Mouse (Mus musculus) kidney, embryonic 15.5 days (tissue): ENCODE data around the gene Ncl. TPM values are rescaled to one million over a fixed set of nuclear protein-coding genes. Genes with fewer than 3 reads are reported as not detected.

Source experiments
- ATAC-seq: fragments of 200-750 bp; cut with Nextera tagmentation; replicated peaks from 2 replicates; pipeline ENCODE4 v1.8.0; 2017; ENCODE audit warnings: moderate TSS enrichment; ENCODE audit not compliant: low FRiP score
- H3K27ac ChIP-seq: fragments of 300-500 bp; sonication (generic); 2 replicates; pipeline ENCODE4 v1.5.1; 2015; ENCODE audit warnings: mild to moderate bottlenecking, inconsistent platforms
- H3K27me3 ChIP-seq: fragments of 300-500 bp; sonication (generic); 2 replicates; pipeline ENCODE4 v1.6.1; 2015; ENCODE audit warnings: inconsistent platforms
- H3K36me3 ChIP-seq: fragments of 300-500 bp; sonication (generic); 2 replicates; pipeline ENCODE4 v1.6.1; 2015; ENCODE audit warnings: inconsistent platforms
- H3K4me1 ChIP-seq: fragments of 300-500 bp; sonication (generic); 2 replicates; pipeline ENCODE4 v1.6.1; 2015; ENCODE audit warnings: inconsistent platforms
- H3K4me2 ChIP-seq: fragments of 300-500 bp; sonication (generic); 2 replicates; pipeline ENCODE4 v1.6.1; 2015; ENCODE audit warnings: moderate library complexity, mild to moderate bottlenecking, inconsistent platforms
- H3K4me3 ChIP-seq: fragments of 300-500 bp; sonication (generic); replicated peaks from 2 replicates; pipeline ENCODE4 v1.5.1; 2015; ENCODE audit warnings: mild to moderate bottlenecking, inconsistent platforms
- H3K9ac ChIP-seq: fragments of 300-500 bp; sonication (generic); 2 replicates; pipeline ENCODE4 v1.6.1; 2015; ENCODE audit warnings: mild to moderate bottlenecking, inconsistent platforms
- H3K9me3 ChIP-seq: fragments of 300-500 bp; sonication (generic); replicated peaks from 2 replicates; pipeline ENCODE4 v1.6.1; 2016; ENCODE audit warnings: inconsistent platforms
- WGBS: fragments of 180-500 bp; shearing (Covaris S2); methylation state at CpG from one replicate; pipeline ENCODE4 v1.1.7; 2015; ENCODE audit warnings: mixed read lengths; 5-methylcytosine and 5-hydroxymethylcytosine counted together
- polyA plus RNA-seq: library from polyadenylated mRNA; unstranded; fragments of >200 nt; fragmentation: Nextera tagmentation; extraction: Ambion mirVana; gene quantifications from 2 replicates; pipeline ENCODE4 v1.2.1, GENCODE M21; 2015

Gene Ncl
- 500 and 531 TPM in 2 replicates for polyA plus RNA-seq

GRCm38 (mm10) chr1:86358906-86359797, at the start of gene Ncl:
TSS of gene Ncl (minus strand) at chr1:86359400.
- Histone ChIP-seq H3K4me1 (peaks cover 36% of the 10 kb centered on the region), H3K9me3 (no peaks in the 10 kb centered on the region), H3K27ac (peak within 1 kb of the TSS; percentile 100), H3K9ac (peak within 1 kb of the TSS; percentile 98), H3K4me2 (peak within 1 kb of the TSS; percentile 76), H3K36me3 (peaks cover 35% of the 10 kb centered on the region), H3K27me3 (no peaks in the 10 kb centered on the region), H3K4me3 (peak within 1 kb of the TSS; percentile 87)
- ATAC-seq, result peak; percentile 98
- WGBS, result under 1% methylated on average over 102 of the region's 102 CpGs

DNA sequence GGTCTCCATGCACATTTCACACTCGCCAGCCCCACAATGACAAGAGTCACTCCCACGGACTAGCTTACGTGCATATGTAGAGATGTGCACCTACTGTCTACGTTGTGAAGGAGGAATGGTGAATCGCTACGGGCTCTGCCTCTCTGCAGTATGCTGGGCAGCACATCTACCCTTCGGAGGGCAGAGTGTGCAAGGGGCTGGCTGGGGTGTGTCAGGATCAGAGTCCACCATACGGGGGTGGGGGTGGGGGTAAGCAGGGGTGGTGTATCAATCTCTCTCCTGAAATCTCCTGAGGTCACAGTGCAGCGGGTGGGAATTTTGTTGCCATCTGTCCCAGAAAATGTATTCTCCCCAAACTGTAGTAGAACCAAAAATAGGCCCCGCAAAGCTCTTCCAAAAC, 49.3 kb upstream of the Ncl start:
- H3K4me1 ChIP-seq, result no peaks in the 10 kb centered on the region
- no peak overlapping the region for H3K9ac ChIP-seq
- no peak overlapping the region for H3K4me3 ChIP-seq
- no peaks in the 10 kb centered on the region for H3K27me3 ChIP-seq
- 0 out of 2 replicates have a peak, but pooled peaks cover 4% of the 10 kb centered on the region for H3K9me3 ChIP-seq
- 73% methylated on average over 10 of the region's 10 CpGs for WGBS
- no peak overlapping the region for H3K27ac ChIP-seq
- ATAC-seq, result no peak
- H3K4me2 ChIP-seq, result no peak overlapping the region
- H3K36me3 ChIP-seq, result no peaks in the 10 kb centered on the region

- no peak overlapping the region for H3K27ac ChIP-seq
- H3K36me3 ChIP-seq, result no peaks in the 10 kb centered on the region
- H3K27me3 ChIP-seq, result no peaks in the 10 kb centered on the region
- no peak overlapping the region for H3K9ac ChIP-seq
- no peak overlapping the region for H3K4me2 ChIP-seq
- no peak overlapping the region for H3K4me3 ChIP-seq
- H3K9me3 ChIP-seq, result 0 out of 2 replicates have a peak, but pooled peaks cover 4% of the 10 kb centered on the region
- H3K4me1 ChIP-seq, result no peaks in the 10 kb centered on the region
- no peak for ATAC-seq
- WGBS, result 60% methylated on average over 8 of the region's 8 CpGs
Observed at GRCm38 (mm10) chr1:86406914-86407313, 47.7 kb upstream of the Ncl start.

- WGBS, result 65% methylated on average over 4 of the region's 4 CpGs
- Histone ChIP-seq H3K4me3 (no peak overlapping the region), H3K27me3 (no peaks in the 10 kb centered on the region), H3K4me2 (no peak overlapping the region), H3K27ac (no peak overlapping the region), H3K4me1 (no peaks in the 10 kb centered on the region), H3K9ac (no peak overlapping the region), H3K9me3 (0 out of 2 replicates have a peak, but pooled peaks cover 4% of the 10 kb centered on the region), H3K36me3 (no peaks in the 10 kb centered on the region)
- no peak for ATAC-seq
Observed at GRCm38 (mm10) chr1:86406313-86406712, 47.1 kb upstream of the Ncl start.

DNA sequence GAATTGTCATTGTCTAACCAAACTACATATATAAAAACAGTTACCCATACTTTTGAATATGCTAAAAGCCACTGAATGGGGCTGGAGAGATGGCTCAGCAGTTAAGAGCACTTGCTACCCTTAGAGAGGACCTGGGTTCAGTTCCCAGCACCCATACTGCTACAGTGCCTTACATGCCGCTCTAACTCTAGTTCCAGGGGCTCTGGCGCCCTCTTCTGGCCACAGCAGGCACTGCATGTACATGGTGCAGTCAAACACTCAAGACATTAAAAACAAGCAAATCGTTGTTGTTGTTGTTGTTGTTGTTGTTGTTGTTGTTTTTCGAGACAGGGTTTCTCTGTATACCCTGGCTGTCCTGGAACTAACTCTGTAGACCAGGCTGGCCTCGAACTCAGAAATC, 45.6 kb upstream of the Ncl start:
- no peak overlapping the region for H3K9ac ChIP-seq
- H3K9me3 ChIP-seq, result 0 out of 2 replicates have a peak, but pooled peaks cover 4% of the 10 kb centered on the region
- no peak overlapping the region for H3K27ac ChIP-seq
- no peaks in the 10 kb centered on the region for H3K4me1 ChIP-seq
- WGBS, result 67% methylated on average over 5 of the region's 5 CpGs
- no peak overlapping the region for H3K4me3 ChIP-seq
- H3K36me3 ChIP-seq, result no peaks in the 10 kb centered on the region
- no peak overlapping the region for H3K4me2 ChIP-seq
- no peaks in the 10 kb centered on the region for H3K27me3 ChIP-seq
- ATAC-seq, result no peak

DNA sequence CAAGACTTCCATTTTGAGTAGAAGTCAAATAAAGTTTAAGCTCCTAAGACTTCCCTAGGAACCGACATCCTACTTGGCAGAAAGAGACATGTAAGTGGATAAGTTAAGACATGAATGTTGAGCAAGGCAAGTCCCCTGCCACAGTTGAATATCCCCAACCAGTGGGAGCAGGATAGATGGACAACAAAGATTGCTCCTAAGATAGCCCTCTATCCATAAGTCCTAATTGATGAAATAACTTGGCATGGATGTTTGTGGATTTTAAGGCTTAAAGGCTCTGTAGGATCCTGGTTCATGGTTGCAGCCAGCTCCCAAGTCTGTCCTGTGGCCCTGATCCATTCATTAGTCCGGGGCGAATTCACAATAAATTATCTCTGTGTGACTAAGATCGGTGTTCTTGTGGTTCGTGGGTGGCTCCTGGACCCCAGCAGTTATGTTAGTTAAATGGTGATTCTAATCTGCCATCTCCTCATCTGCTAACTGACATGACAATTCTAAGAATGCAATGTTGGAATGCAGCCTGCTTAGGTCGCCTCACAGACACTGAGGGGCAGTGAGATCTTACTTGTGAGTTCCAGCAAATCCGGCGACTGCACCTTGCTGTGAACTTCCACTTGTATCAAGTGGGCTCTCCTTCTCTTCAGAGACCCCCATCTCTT, 41.0 kb upstream of the Ncl start:
- WGBS, result 64% methylated on average over 8 of the region's 8 CpGs
- H3K36me3 ChIP-seq, result no peaks in the 10 kb centered on the region
- H3K4me1 ChIP-seq, result no peaks in the 10 kb centered on the region
- H3K27ac ChIP-seq, result no peak overlapping the region
- H3K9ac ChIP-seq, result no peak overlapping the region
- no peaks in the 10 kb centered on the region for H3K27me3 ChIP-seq
- no peak overlapping the region for H3K4me3 ChIP-seq
- H3K9me3 ChIP-seq, result 0 out of 2 replicates have a peak, but pooled peaks cover 4% of the 10 kb centered on the region
- ATAC-seq, result no peak
- H3K4me2 ChIP-seq, result no peak overlapping the region

- Histone ChIP-seq H3K27me3 (no peaks in the 10 kb centered on the region), H3K4me2 (no peak overlapping the region), H3K27ac (no peak overlapping the region), H3K4me3 (no peak overlapping the region), H3K9me3 (no peaks in the 10 kb centered on the region), H3K36me3 (no peaks in the 10 kb centered on the region), H3K9ac (no peak overlapping the region), H3K4me1 (no peaks in the 10 kb centered on the region)
- WGBS, result 75% methylated on average over 2 of the region's 3 CpGs
- ATAC-seq, result no peak
Observed at GRCm38 (mm10) chr1:86399322-86399721, 40.1 kb upstream of the Ncl start.

- H3K4me1 ChIP-seq, result 0 out of 2 replicates have a peak, but pooled peaks cover 3% of the 10 kb centered on the region
- no peak overlapping the region for H3K9ac ChIP-seq
- 47% methylated on average over 7 of the region's 7 CpGs for WGBS
- no peaks in the 10 kb centered on the region for H3K27me3 ChIP-seq
- no peak for ATAC-seq
- H3K27ac ChIP-seq, result no peak overlapping the region
- no peaks in the 10 kb centered on the region for H3K36me3 ChIP-seq
- H3K4me3 ChIP-seq, result no peak overlapping the region
- no peaks in the 10 kb centered on the region for H3K9me3 ChIP-seq
- H3K4me2 ChIP-seq, result no peak overlapping the region
Observed at GRCm38 (mm10) chr1:86398222-86398621, 39.0 kb upstream of the Ncl start.

- Histone ChIP-seq H3K4me2 (no peak overlapping the region), H3K9me3 (no peaks in the 10 kb centered on the region), H3K4me1 (0 out of 2 replicates have a peak, but pooled peaks cover 3% of the 10 kb centered on the region), H3K27me3 (no peaks in the 10 kb centered on the region), H3K4me3 (no peak overlapping the region), H3K27ac (no peak overlapping the region), H3K36me3 (no peaks in the 10 kb centered on the region), H3K9ac (no peak overlapping the region)
- ATAC-seq, result no peak
- 75% methylated on average over 8 of the region's 8 CpGs for WGBS
Observed at GRCm38 (mm10) chr1:86397621-86398020, 38.4 kb upstream of the Ncl start.

- no peaks in the 10 kb centered on the region for H3K36me3 ChIP-seq
- H3K27me3 ChIP-seq, result no peaks in the 10 kb centered on the region
- H3K9me3 ChIP-seq, result no peaks in the 10 kb centered on the region
- no peak overlapping the region for H3K4me2 ChIP-seq
- H3K27ac ChIP-seq, result no peak overlapping the region
- no peak overlapping the region for H3K4me3 ChIP-seq
- 0 out of 2 replicates have a peak, but pooled peaks cover 3% of the 10 kb centered on the region for H3K4me1 ChIP-seq
- WGBS, result 74% methylated on average over 7 of the region's 7 CpGs
- H3K9ac ChIP-seq, result no peak overlapping the region
- no peak for ATAC-seq
Observed at GRCm38 (mm10) chr1:86395897-86396296, 36.7 kb upstream of the Ncl start.

DNA sequence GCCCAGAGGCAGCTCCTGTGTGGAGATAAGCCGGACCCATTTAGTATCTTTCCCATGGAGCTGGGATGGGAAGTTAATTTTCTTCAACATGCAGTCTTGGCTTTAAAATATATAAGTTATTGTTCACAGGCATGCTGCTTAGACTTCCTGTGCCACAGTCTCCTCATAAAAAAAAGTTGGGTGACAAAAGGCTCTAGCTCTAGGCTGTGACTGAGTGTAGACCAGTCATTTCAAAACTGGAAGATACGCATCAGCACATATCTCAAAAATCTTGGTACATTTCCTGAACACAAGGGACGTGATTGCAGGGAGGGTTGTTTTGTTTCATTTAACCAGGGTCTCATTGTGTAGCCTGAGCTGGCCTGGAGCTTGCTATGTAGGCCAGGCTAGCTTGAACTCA, 35.0 kb upstream of the Ncl start:
- H3K4me1 ChIP-seq, result 0 out of 2 replicates have a peak, but pooled peaks cover 3% of the 10 kb centered on the region
- no peak overlapping the region for H3K4me3 ChIP-seq
- ATAC-seq, result no peak
- no peaks in the 10 kb centered on the region for H3K36me3 ChIP-seq
- no peak overlapping the region for H3K9ac ChIP-seq
- H3K27me3 ChIP-seq, result no peaks in the 10 kb centered on the region
- WGBS, result 77% methylated on average over 3 of the region's 3 CpGs
- H3K27ac ChIP-seq, result no peak overlapping the region
- H3K4me2 ChIP-seq, result no peak overlapping the region
- H3K9me3 ChIP-seq, result no peaks in the 10 kb centered on the region

DNA sequence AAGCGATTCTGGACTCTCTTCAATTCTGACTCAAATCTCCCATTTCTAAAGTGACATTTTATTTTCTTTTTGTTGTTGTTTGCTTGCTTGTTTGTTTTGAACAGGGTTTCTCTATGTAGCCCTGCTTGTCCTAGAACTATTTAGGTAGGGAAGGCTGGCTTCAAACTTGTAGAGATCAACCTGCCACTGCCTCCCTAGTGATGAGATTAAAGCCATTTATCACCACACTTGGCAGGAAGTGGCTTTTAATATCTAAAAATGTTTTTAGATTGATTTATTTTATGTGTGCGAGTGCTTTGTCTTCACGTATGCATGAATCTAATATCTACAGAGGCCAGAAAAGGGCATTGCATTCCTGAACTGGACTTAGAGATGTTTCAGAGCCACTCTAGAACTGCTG, 34.0 kb upstream of the Ncl start:
- no peaks in the 10 kb centered on the region for H3K27me3 ChIP-seq
- no peak overlapping the region for H3K4me3 ChIP-seq
- 75% methylated on average over 3 of the region's 3 CpGs for WGBS
- no peak overlapping the region for H3K4me2 ChIP-seq
- 0 out of 2 replicates have a peak, but pooled peaks cover 3% of the 10 kb centered on the region for H3K4me1 ChIP-seq
- H3K36me3 ChIP-seq, result no peaks in the 10 kb centered on the region
- H3K9ac ChIP-seq, result no peak overlapping the region
- H3K27ac ChIP-seq, result no peak overlapping the region
- ATAC-seq, result no peak
- no peaks in the 10 kb centered on the region for H3K9me3 ChIP-seq
